Mouse (Mus musculus): ENCODE data around the gene Rasa4. TPM values are rescaled to one million over a fixed set of nuclear protein-coding genes. Genes with fewer than 3 reads are reported as not detected.
"Not testable (repeated sequence)": the region's sequence is repeated elsewhere in the genome, so short reads cannot be mapped to it uniquely, and the experiment has no call there.

Gene Rasa4
- total RNA-seq, 2 experiments from 2014 or later = 7.4 TPM

- no peak for DNase-seq (ENCODE audit: low spot score in 2 of 2)
Measured at GRCm38 (mm10) chr5:136108486-136108885, 24.8 kb downstream of the Rasa4 start.

GRCm38 (mm10) chr5:136109042-136109441, 25.3 kb downstream of the Rasa4 start:
- no peak for DNase-seq (ENCODE audit: low spot score in 2 of 2)

GRCm38 (mm10) chr5:136113546-136113945, 29.8 kb downstream of the Rasa4 start:
- not testable (repeated sequence) for DNase-seq (ENCODE audit: low spot score in 2 of 2)

- DNase-seq (ENCODE audit: low spot score in 2 of 2) = peak; percentile 94 to 96
Measured at GRCm38 (mm10) chr5:136115891-136116783, 32.4 kb downstream of the Rasa4 start, which contains the start of gene Polr2j. Polr2j (plus strand) TSS chr5:136116631.

GRCm38 (mm10) chr5:136116784-136117112, 33.0 kb downstream of the Rasa4 start:
- DNase-seq (ENCODE audit: low spot score in 2 of 2) = no peak

GRCm38 (mm10) chr5:136122165-136122564, 38.4 kb downstream of the Rasa4 start:
- DNase-seq (ENCODE audit: low spot score in 2 of 2) = no peak

GRCm38 (mm10) chr5:136135571-136136291, 52.0 kb downstream of the Rasa4 start, which contains the start of the genes Lrwd1 and Alkbh4:
Lrwd1 (minus strand) TSS chr5:136136074.
Alkbh4 (plus strand) TSS chr5:136136146.
- DNase-seq (ENCODE audit: low spot score in 2 of 2) = peak; percentile 93 to 98

GRCm38 (mm10) chr5:136136292-136136990, 52.7 kb downstream of the Rasa4 start:
- no peak for DNase-seq (ENCODE audit: low spot score in 2 of 2)

- DNase-seq (ENCODE audit: low spot score in 2 of 2) = no peak
Measured at GRCm38 (mm10) chr5:136137658-136138274, 54.0 kb downstream of the Rasa4 start.

- DNase-seq (ENCODE audit: low spot score in 2 of 2) = no peak
Measured at GRCm38 (mm10) chr5:136139393-136139792, 55.7 kb downstream of the Rasa4 start.

GRCm38 (mm10) chr5:136140057-136140482, 56.4 kb downstream of the Rasa4 start:
- no peak for DNase-seq (ENCODE audit: low spot score in 2 of 2)

- no peak for DNase-seq (ENCODE audit: low spot score in 2 of 2)
Measured at GRCm38 (mm10) chr5:136142746-136143145, 59.0 kb downstream of the Rasa4 start.

- no peak for DNase-seq (ENCODE audit: low spot score in 2 of 2)
Measured at GRCm38 (mm10) chr5:136143161-136143755, 59.5 kb downstream of the Rasa4 start.

- no peak for DNase-seq (ENCODE audit: low spot score in 2 of 2)
Measured at GRCm38 (mm10) chr5:136144606-136145430, 61.1 kb downstream of the Rasa4 start.

- DNase-seq (ENCODE audit: low spot score in 2 of 2) = no peak
Measured at GRCm38 (mm10) chr5:136146936-136147335, 63.2 kb downstream of the Rasa4 start.

- DNase-seq (ENCODE audit: low spot score in 2 of 2) = no peak
Measured at GRCm38 (mm10) chr5:136147704-136148103, 64.0 kb downstream of the Rasa4 start.

GRCm38 (mm10) chr5:136149134-136149576, 65.4 kb downstream of the Rasa4 start:
- not testable (repeated sequence) for DNase-seq (ENCODE audit: low spot score in 2 of 2)

GRCm38 (mm10) chr5:136152365-136152764, 68.6 kb downstream of the Rasa4 start:
- peak in 1 of 2 experiments; percentile 51 for DNase-seq (ENCODE audit: low spot score in 2 of 2)

- DNase-seq (ENCODE audit: low spot score in 2 of 2) = no peak
Measured at GRCm38 (mm10) chr5:136155399-136155798, 71.7 kb downstream of the Rasa4 start.

All from gastrocnemius, postnatal 4 days (tissue).